Mouse (Mus musculus) liver, embryonic 14.5 days (tissue): Measurements from ENCODE around the gene Efna3.

Experiments
- CTCF ChIP-seq: IDR thresholded peaks from 2 replicates; pipeline ENCODE4 v1.5.1; 2016; ENCODE audit warnings: antibody characterized with exemption, low read depth, control low read depth
- EP300 ChIP-seq: IDR thresholded peaks from 2 replicates; pipeline ENCODE4 v1.6.1; 2016; ENCODE audit warnings: antibody characterized with exemption, low read depth

GRCm38 (mm10) chr3:89291874-89292273 lies 30.9 kb downstream of the Efna3 start:
- no peak for TF ChIP-seq CTCF
- TF ChIP-seq EP300 = no peak
